Mouse (Mus musculus) midbrain, embryonic 15.5 days (tissue): ENCODE results near the gene St14. TPM values are rescaled to one million over a fixed set of nuclear protein-coding genes. Genes with fewer than 3 reads are reported as not detected.
"Not testable (repeated sequence)": the region's sequence is repeated elsewhere in the genome, so short reads cannot be mapped to it uniquely, and the experiment has no call there.

ENCODE experiments used
- ATAC-seq: fragments of 200-750 bp; cut with Nextera tagmentation; replicated peaks from 2 replicates; pipeline ENCODE4 v1.8.0; 2017; ENCODE audit warnings: moderate TSS enrichment
- H3K27ac ChIP-seq: fragments of 300-500 bp; sonication (generic); 2 replicates; pipeline ENCODE4 v1.5.1; 2015; ENCODE audit warnings: mild to moderate bottlenecking, inconsistent platforms
- H3K27me3 ChIP-seq: fragments of 300-500 bp; sonication (generic); replicated peaks from 2 replicates; pipeline ENCODE4 v1.6.1; 2015; ENCODE audit warnings: inconsistent platforms
- H3K36me3 ChIP-seq: fragments of 300-500 bp; sonication (generic); replicated peaks from 2 replicates; pipeline ENCODE4 v1.6.1; 2015; ENCODE audit warnings: inconsistent platforms
- H3K4me1 ChIP-seq: fragments of 300-500 bp; sonication (generic); 2 replicates; pipeline ENCODE4 v1.6.1; 2015; ENCODE audit warnings: inconsistent platforms
- H3K4me2 ChIP-seq: fragments of 300-500 bp; sonication (generic); 2 replicates; pipeline ENCODE4 v1.6.1; 2015; ENCODE audit warnings: inconsistent platforms, mild to moderate bottlenecking, moderate library complexity
- H3K4me3 ChIP-seq: fragments of 300-500 bp; sonication (generic); 2 replicates; pipeline ENCODE4 v1.5.1; 2015; ENCODE audit warnings: mild to moderate bottlenecking, inconsistent platforms
- H3K9ac ChIP-seq: fragments of 300-500 bp; sonication (generic); 2 replicates; pipeline ENCODE4 v1.6.1; 2015; ENCODE audit warnings: mild to moderate bottlenecking, inconsistent platforms
- H3K9me3 ChIP-seq: fragments of 300-500 bp; sonication (generic); 2 replicates; pipeline ENCODE4 v1.6.1; 2016; ENCODE audit warnings: inconsistent platforms
- WGBS: fragments of 180-500 bp; shearing (Covaris S2); methylation state at CpG from one replicate; pipeline ENCODE4 v1.1.7; 2015; ENCODE audit warnings: mixed read lengths; 5-methylcytosine and 5-hydroxymethylcytosine counted together
- polyA plus RNA-seq: library from polyadenylated mRNA; unstranded; fragments of >200 nt; fragmentation: Nextera tagmentation; extraction: Ambion mirVana; gene quantifications from 2 replicates; pipeline ENCODE4 v1.2.1, GENCODE M21; 2015

St14 gene
- polyA plus RNA-seq, result 0.89 and 1.1 TPM in 2 replicates

DNA sequence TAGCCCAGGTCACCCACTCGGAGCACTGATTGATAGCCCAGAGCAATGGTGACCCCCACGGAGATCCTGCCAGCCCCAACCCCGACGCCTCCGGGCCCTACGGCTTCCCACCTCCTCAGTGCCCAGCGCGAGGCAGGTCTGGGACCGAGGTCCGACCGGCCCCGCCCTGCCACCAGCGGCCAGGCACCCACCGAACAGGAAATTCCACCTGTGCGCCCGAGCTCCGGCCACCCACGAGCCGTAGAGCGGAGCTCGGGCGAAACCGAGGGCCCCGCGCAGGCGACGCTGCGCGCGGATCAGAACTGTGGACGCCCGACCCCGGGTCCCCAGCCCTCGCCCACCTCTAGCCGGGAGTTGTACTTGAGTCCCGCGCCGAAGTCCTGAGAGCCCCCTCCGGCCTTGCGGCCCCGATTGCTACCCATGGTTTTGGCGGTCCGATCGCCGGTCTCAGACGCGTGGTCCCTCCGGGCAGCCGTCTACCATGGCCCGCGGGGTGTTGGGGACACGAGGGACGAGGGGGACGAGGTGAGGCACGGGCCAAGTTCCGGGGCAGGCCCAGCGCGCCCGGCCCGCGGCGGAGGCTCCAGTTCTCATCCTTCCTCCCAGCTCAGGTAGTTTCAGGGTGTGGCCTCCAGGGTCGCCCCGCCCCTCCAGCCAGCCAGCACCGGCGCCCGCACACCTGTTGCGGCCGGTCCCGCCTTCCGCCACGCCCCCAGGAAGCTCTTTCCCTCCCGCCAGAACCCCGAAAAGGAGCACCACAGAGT lies at the start of gene St14:
TSS of gene St14 (minus strand) at position 649 of the 764 bp plus-strand sequence.
- H3K4me2 ChIP-seq, result peak within 1 kb of the TSS; percentile 93
- WGBS, result 1% methylated on average over 68 of the region's 74 CpGs
- ATAC-seq, result peak; percentile 32; the same call in 1 of the 2 replicates

DNA sequence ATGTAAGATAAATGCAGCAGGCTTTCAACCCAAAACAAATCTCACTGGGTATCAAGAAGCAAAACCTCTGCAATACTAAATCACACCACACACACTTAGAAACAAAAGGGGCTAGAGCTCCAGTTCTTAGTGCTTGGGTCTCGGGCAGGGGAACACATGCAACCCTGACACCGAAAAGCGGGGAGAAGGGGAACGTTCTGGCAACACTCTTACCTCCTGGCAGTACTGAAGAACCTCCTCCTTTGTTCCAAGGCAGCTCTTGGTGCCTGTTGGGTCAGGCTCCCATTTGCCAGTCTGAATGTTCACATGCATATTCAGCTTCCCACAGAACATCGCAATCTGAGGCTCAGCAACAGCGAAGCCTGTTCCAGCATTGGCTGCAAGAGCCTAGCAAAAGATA lies 46.0 kb upstream of the St14 start:
- peaks cover 19% of the 10 kb centered on the region for H3K4me1 ChIP-seq
- H3K27me3 ChIP-seq, result no peaks in the 10 kb centered on the region
- H3K4me2 ChIP-seq, result no peak overlapping the region
- WGBS, result 90% methylated on average over 6 of the region's 6 CpGs
- H3K9ac ChIP-seq, result no peak overlapping the region
- no peak overlapping the region for H3K27ac ChIP-seq
- H3K36me3 ChIP-seq, result no peaks in the 10 kb centered on the region
- H3K9me3 ChIP-seq, result no peaks in the 10 kb centered on the region
- H3K4me3 ChIP-seq, result no peak overlapping the region
- ATAC-seq, result no peak

More for the DNA sequence above, at the start of gene St14:
- Histone ChIP-seq H3K4me1 (peaks cover 20% of the 10 kb centered on the region), H3K9ac (peak within 1 kb of the TSS; percentile 30; the same call in 1 of the 2 replicates), H3K36me3 (no peaks in the 10 kb centered on the region), H3K9me3 (no peaks in the 10 kb centered on the region), H3K27me3 (peaks cover 53% of the 10 kb centered on the region), H3K27ac (no peak within 1 kb of the TSS), H3K4me3 (peak within 1 kb of the TSS; percentile 43)

- no peak overlapping the region for H3K27ac ChIP-seq
- no peak overlapping the region for H3K9ac ChIP-seq
- no peaks in the 10 kb centered on the region for H3K27me3 ChIP-seq
- no peak overlapping the region for H3K4me2 ChIP-seq
- peaks cover 12% of the 10 kb centered on the region for H3K4me1 ChIP-seq
- H3K36me3 ChIP-seq, result 0 out of 2 replicates have a peak, but pooled peaks cover 2% of the 10 kb centered on the region
- no peaks in the 10 kb centered on the region for H3K9me3 ChIP-seq
- no peak for ATAC-seq
- H3K4me3 ChIP-seq, result no peak overlapping the region
- 79% methylated on average over 8 of the region's 8 CpGs for WGBS
Measured at GRCm38 (mm10) chr9:31176379-31177130, 44.9 kb upstream of the St14 start.

GRCm38 (mm10) chr9:31175978-31176377 lies 44.3 kb upstream of the St14 start:
- 90% methylated on average over 3 of the region's 3 CpGs for WGBS
- Histone ChIP-seq H3K9ac (no peak overlapping the region), H3K27ac (no peak overlapping the region), H3K27me3 (no peaks in the 10 kb centered on the region), H3K36me3 (0 out of 2 replicates have a peak, but pooled peaks cover 2% of the 10 kb centered on the region), H3K4me3 (no peak overlapping the region), H3K9me3 (no peaks in the 10 kb centered on the region), H3K4me1 (peaks cover 8% of the 10 kb centered on the region; the same call in 1 of the 2 replicates), H3K4me2 (no peak overlapping the region)
- no peak for ATAC-seq

GRCm38 (mm10) chr9:31175346-31175745 lies 43.7 kb upstream of the St14 start:
- Histone ChIP-seq H3K4me2 (no peak overlapping the region), H3K27me3 (no peaks in the 10 kb centered on the region), H3K4me3 (no peak overlapping the region), H3K4me1 (peaks cover 8% of the 10 kb centered on the region; the same call in 1 of the 2 replicates), H3K27ac (no peak overlapping the region), H3K9ac (no peak overlapping the region), H3K9me3 (no peaks in the 10 kb centered on the region), H3K36me3 (0 out of 2 replicates have a peak, but pooled peaks cover 2% of the 10 kb centered on the region)
- ATAC-seq, result no peak
- 95% methylated on average over 6 of the region's 6 CpGs for WGBS

GRCm38 (mm10) chr9:31168356-31169093 lies 36.9 kb upstream of the St14 start:
- Histone ChIP-seq H3K9ac (no peak overlapping the region), H3K4me3 (no peak overlapping the region), H3K4me2 (no peak overlapping the region), H3K4me1 (no peaks in the 10 kb centered on the region), H3K27me3 (no peaks in the 10 kb centered on the region), H3K36me3 (peaks cover 14% of the 10 kb centered on the region), H3K27ac (no peak overlapping the region), H3K9me3 (no peaks in the 10 kb centered on the region)
- whole genome bisulfite sequencing, result 94% methylated on average over 22 of the region's 22 CpGs
- no peak for ATAC-seq

DNA sequence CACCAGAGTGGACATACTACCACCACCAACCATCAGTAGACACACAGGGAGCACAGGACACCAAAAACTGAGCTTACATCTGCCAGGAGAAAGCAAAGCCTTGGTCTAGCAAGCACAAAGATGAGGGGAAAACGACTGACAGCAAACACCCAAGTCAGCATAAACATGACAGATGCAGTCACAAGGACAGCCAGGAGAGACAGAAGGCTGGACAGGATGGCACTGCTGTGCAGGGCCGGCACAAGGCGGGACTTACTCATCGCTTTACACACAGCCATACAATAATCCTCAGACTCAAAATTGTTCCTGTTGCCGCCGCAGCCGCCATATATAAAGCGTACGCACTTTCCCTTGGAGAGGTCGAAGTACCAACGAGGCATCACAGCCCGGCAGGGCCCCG lies 35.7 kb upstream of the St14 start:
- Histone ChIP-seq H3K4me3 (no peak overlapping the region), H3K27ac (no peak overlapping the region), H3K9me3 (no peaks in the 10 kb centered on the region), H3K4me2 (no peak overlapping the region), H3K27me3 (no peaks in the 10 kb centered on the region), H3K4me1 (no peaks in the 10 kb centered on the region), H3K36me3 (peaks cover 21% of the 10 kb centered on the region), H3K9ac (no peak overlapping the region)
- no peak for ATAC-seq
- 95% methylated on average over 13 of the region's 13 CpGs for WGBS

GRCm38 (mm10) chr9:31165505-31165904 lies 33.9 kb upstream of the St14 start:
- H3K36me3 ChIP-seq, result peaks cover 36% of the 10 kb centered on the region
- not testable (repeated sequence) for ATAC-seq, H3K9ac ChIP-seq, H3K4me2 ChIP-seq, H3K9me3 ChIP-seq, H3K27ac ChIP-seq, H3K4me1 ChIP-seq, H3K4me3 ChIP-seq, H3K27me3 ChIP-seq
- WGBS, result 82% methylated on average over 3 of the region's 3 CpGs

- Histone ChIP-seq H3K4me1 (no peaks in the 10 kb centered on the region), H3K36me3 (peaks cover 50% of the 10 kb centered on the region), H3K4me3 (no peak overlapping the region), H3K9me3 (no peaks in the 10 kb centered on the region), H3K9ac (no peak overlapping the region), H3K4me2 (no peak overlapping the region), H3K27ac (no peak overlapping the region), H3K27me3 (no peaks in the 10 kb centered on the region)
- no peak for ATAC-seq
- WGBS, result 100% methylated on average over 1 of the region's 1 CpGs
Measured at GRCm38 (mm10) chr9:31163327-31163726, 31.7 kb upstream of the St14 start.

DNA sequence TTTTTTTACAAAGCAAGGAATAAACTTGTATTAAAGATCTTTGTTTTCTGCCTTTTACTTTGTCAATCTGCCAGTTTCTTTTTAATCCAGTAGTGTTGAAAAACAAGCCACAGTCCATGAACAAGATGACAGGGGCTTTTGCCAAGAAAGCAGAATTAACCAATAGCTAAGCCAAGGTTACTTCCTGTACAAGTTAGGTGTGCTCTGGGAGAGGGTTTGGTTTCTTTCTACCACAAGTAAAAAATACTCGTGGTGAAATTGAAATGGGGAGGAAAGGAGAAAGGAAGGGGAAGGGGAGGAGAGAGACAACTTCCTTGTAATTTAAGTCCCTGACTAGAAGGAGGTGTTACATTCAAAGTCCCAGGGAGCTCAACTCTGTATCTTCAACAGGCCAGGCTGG lies 31.3 kb upstream of the St14 start:
- H3K4me3 ChIP-seq, result no peak overlapping the region
- H3K9me3 ChIP-seq, result no peaks in the 10 kb centered on the region
- ATAC-seq, result no peak
- no peak overlapping the region for H3K27ac ChIP-seq
- H3K9ac ChIP-seq, result no peak overlapping the region
- H3K27me3 ChIP-seq, result no peaks in the 10 kb centered on the region
- H3K36me3 ChIP-seq, result peaks cover 50% of the 10 kb centered on the region
- 86% methylated on average over 1 of the region's 1 CpGs for WGBS
- H3K4me2 ChIP-seq, result no peak overlapping the region
- no peaks in the 10 kb centered on the region for H3K4me1 ChIP-seq

DNA sequence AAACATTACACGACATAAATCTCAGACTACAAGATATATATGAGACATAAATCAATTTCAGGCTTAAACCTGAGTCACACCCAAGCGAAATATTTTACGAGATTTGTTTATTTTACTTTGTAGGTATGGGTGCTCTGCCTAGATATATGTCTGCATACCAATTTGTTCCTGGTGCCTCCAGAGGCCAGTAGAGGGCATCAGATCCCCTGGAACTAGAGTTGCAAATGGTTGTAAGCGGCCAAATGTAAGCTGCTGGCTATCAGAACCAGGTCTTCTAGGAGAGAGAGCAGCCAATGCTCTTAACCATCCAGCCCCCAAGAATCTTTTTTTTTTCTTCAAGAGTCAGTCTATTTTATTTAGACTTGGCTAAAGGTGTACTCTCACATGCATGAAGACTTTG lies 28.3 kb upstream of the St14 start:
- Histone ChIP-seq H3K27me3 (no peaks in the 10 kb centered on the region), H3K9me3 (no peaks in the 10 kb centered on the region), H3K27ac (no peak overlapping the region), H3K4me1 (no peaks in the 10 kb centered on the region), H3K36me3 (peaks cover 70% of the 10 kb centered on the region), H3K9ac (no peak overlapping the region), H3K4me2 (no peak overlapping the region), H3K4me3 (no peak overlapping the region)
- ATAC-seq, result no peak
- 87% methylated on average over 4 of the region's 4 CpGs for WGBS

- H3K27ac ChIP-seq, result no peak overlapping the region
- no peak overlapping the region for H3K9ac ChIP-seq
- H3K4me2 ChIP-seq, result no peak overlapping the region
- H3K27me3 ChIP-seq, result no peaks in the 10 kb centered on the region
- peaks cover 66% of the 10 kb centered on the region for H3K36me3 ChIP-seq
- H3K4me1 ChIP-seq, result no peaks in the 10 kb centered on the region
- 92% methylated on average over 8 of the region's 8 CpGs for WGBS
- no peak for ATAC-seq
- H3K4me3 ChIP-seq, result no peak overlapping the region
- no peaks in the 10 kb centered on the region for H3K9me3 ChIP-seq
Measured at GRCm38 (mm10) chr9:31156594-31156993, 24.9 kb upstream of the St14 start.
